Mouse (Mus musculus) frontal cortex, postnatal 25 days (tissue): ENCODE measurements at regions not wholly inside any gene's neighbourhood (a gene's known extent, or its start where the extent isn't known, plus 50 kb on each side); places are given as distances from the start of the nearest gene placed in this dataset.

Experiments used
- DNase-seq, 2 experiments: peaks; one replicate each; pipeline ENCODE4 v3.0.0; 2022; ENCODE audit warnings: low spot score in 2 of 2

- no peak for DNase-seq
Measured at GRCm38 (mm10) chr1:63851476-63852094, 82.5 kb upstream of the 4933402D24Rik start.

GRCm38 (mm10) chr1:63850262-63850661, 81.2 kb upstream of the 4933402D24Rik start:
- DNase-seq: no peak

GRCm38 (mm10) chr1:63828174-63828844, 59.2 kb upstream of the 4933402D24Rik start:
- no peak for DNase-seq

GRCm38 (mm10) chr1:63820614-63821270, 51.7 kb upstream of the 4933402D24Rik start:
- no peak for DNase-seq

GRCm38 (mm10) chr1:63819536-63820254, 50.6 kb upstream of the 4933402D24Rik start:
- no peak for DNase-seq
